Mouse (Mus musculus): ENCODE measurements at regions not wholly inside any gene's neighbourhood (a gene's known extent, or its start where the extent isn't known, plus 50 kb on each side); places are given as distances from the start of the nearest gene placed in this dataset.
A peak's percentile ranks its signal among the peaks of the same experiment; 100 is the strongest.

- WGBS: 27% methylated on average over 7 of the region's 7 CpGs
- H3K36me3 ChIP-seq (ENCODE audit: control insufficient read depth, insufficient read depth): no peaks in the 10 kb centered on the region
- H3K27me3 ChIP-seq (replicated peaks; ENCODE audit: control insufficient read depth, insufficient read depth, low read length): no peaks in the 10 kb centered on the region
- H3K4me2 ChIP-seq (replicated peaks; ENCODE audit: low read depth): no peak overlapping the region
- no peaks in the 10 kb centered on the region for H3K9me3 ChIP-seq (ENCODE audit: control insufficient read depth)
- no peak for TF ChIP-seq CTCF (IDR thresholded peaks at IDR 0.05; ENCODE audit: low read depth)
- H3K9ac ChIP-seq (ENCODE audit: low read depth, low read length): no peak overlapping the region
- no peaks in the 10 kb centered on the region for H3K4me1 ChIP-seq (replicated peaks; ENCODE audit: control insufficient read depth, insufficient read depth, low read length)
- no peak overlapping the region for H3K4me3 ChIP-seq (ENCODE audit: low read depth, low read length)
- no peak for ATAC-seq
- no peak overlapping the region for H3K27ac ChIP-seq (ENCODE audit: low read depth, low read length)
Measured at GRCm38 (mm10) chr16:50822352-50822751, 231.4 kb upstream of the Ccdc54 start.

- no peaks in the 10 kb centered on the region for H3K27me3 ChIP-seq (replicated peaks; ENCODE audit: control insufficient read depth, insufficient read depth, low read length)
- no peaks in the 10 kb centered on the region for H3K36me3 ChIP-seq (ENCODE audit: control insufficient read depth, insufficient read depth)
- H3K9me3 ChIP-seq (ENCODE audit: control insufficient read depth): no peaks in the 10 kb centered on the region
- no peak overlapping the region for H3K27ac ChIP-seq (ENCODE audit: low read depth, low read length)
- no peaks in the 10 kb centered on the region for H3K4me1 ChIP-seq (replicated peaks; ENCODE audit: control insufficient read depth, insufficient read depth, low read length)
- H3K9ac ChIP-seq (ENCODE audit: low read depth, low read length): no peak overlapping the region
- no peak for TF ChIP-seq CTCF (IDR thresholded peaks at IDR 0.05; ENCODE audit: low read depth)
- WGBS: 14% methylated on average over 4 of the region's 4 CpGs
- no peak overlapping the region for H3K4me2 ChIP-seq (replicated peaks; ENCODE audit: low read depth)
- no peak overlapping the region for H3K4me3 ChIP-seq (ENCODE audit: low read depth, low read length)
- no peak for ATAC-seq
Measured at GRCm38 (mm10) chr16:50814626-50815025, 223.7 kb upstream of the Ccdc54 start.

GRCm38 (mm10) chr16:50799145-50799794, 208.3 kb upstream of the Ccdc54 start:
- Histone ChIP-seq H3K4me2 (replicated peaks; ENCODE audit: low read depth) (no peak overlapping the region), H3K4me1 (replicated peaks; ENCODE audit: control insufficient read depth, insufficient read depth, low read length) (no peaks in the 10 kb centered on the region), H3K27ac (ENCODE audit: low read depth, low read length) (no peak overlapping the region), H3K4me3 (ENCODE audit: low read depth, low read length) (no peak overlapping the region), H3K36me3 (ENCODE audit: control insufficient read depth, insufficient read depth) (no peaks in the 10 kb centered on the region), H3K9me3 (ENCODE audit: control insufficient read depth) (no peaks in the 10 kb centered on the region), H3K27me3 (replicated peaks; ENCODE audit: control insufficient read depth, insufficient read depth, low read length) (no peaks in the 10 kb centered on the region), H3K9ac (ENCODE audit: low read depth, low read length) (no peak overlapping the region)
- 41% methylated on average over 10 of the region's 10 CpGs for WGBS
- ATAC-seq: no peak
- TF ChIP-seq CTCF (IDR thresholded peaks at IDR 0.05; ENCODE audit: low read depth): peak; percentile 74

- TF ChIP-seq CTCF (IDR thresholded peaks at IDR 0.05; ENCODE audit: low read depth): no peak
- 70% methylated on average over 6 of the region's 6 CpGs for WGBS
Measured at GRCm38 (mm10) chr16:50798095-50798494, 207.1 kb upstream of the Ccdc54 start.

GRCm38 (mm10) chr16:50792960-50793359, 202.0 kb upstream of the Ccdc54 start:
- Histone ChIP-seq H3K4me1 (replicated peaks; ENCODE audit: control insufficient read depth, insufficient read depth, low read length) (no peaks in the 10 kb centered on the region), H3K36me3 (ENCODE audit: control insufficient read depth, insufficient read depth) (no peaks in the 10 kb centered on the region), H3K27me3 (replicated peaks; ENCODE audit: control insufficient read depth, insufficient read depth, low read length) (no peaks in the 10 kb centered on the region), H3K9me3 (ENCODE audit: control insufficient read depth) (no peaks in the 10 kb centered on the region), H3K4me3 (ENCODE audit: low read depth, low read length) (no peak overlapping the region), H3K4me2 (replicated peaks; ENCODE audit: low read depth) (no peak overlapping the region), H3K27ac (ENCODE audit: low read depth, low read length) (no peak overlapping the region), H3K9ac (ENCODE audit: low read depth, low read length) (no peak overlapping the region)
- 83% methylated on average over 2 of the region's 2 CpGs for WGBS
- TF ChIP-seq CTCF (IDR thresholded peaks at IDR 0.05; ENCODE audit: low read depth): no peak
- no peak for ATAC-seq

More at GRCm38 (mm10) chr16:50798095-50798494, 207.1 kb upstream of the Ccdc54 start:
- Histone ChIP-seq H3K4me1 (replicated peaks; ENCODE audit: control insufficient read depth, insufficient read depth, low read length) (no peaks in the 10 kb centered on the region), H3K9me3 (ENCODE audit: control insufficient read depth) (no peaks in the 10 kb centered on the region), H3K36me3 (ENCODE audit: control insufficient read depth, insufficient read depth) (no peaks in the 10 kb centered on the region), H3K27me3 (replicated peaks; ENCODE audit: control insufficient read depth, insufficient read depth, low read length) (no peaks in the 10 kb centered on the region), H3K4me2 (replicated peaks; ENCODE audit: low read depth) (no peak overlapping the region), H3K9ac (ENCODE audit: low read depth, low read length) (no peak overlapping the region), H3K27ac (ENCODE audit: low read depth, low read length) (no peak overlapping the region), H3K4me3 (ENCODE audit: low read depth, low read length) (no peak overlapping the region)
- ATAC-seq: no peak

GRCm38 (mm10) chr16:50792506-50792905, 201.6 kb upstream of the Ccdc54 start:
- Histone ChIP-seq H3K4me1 (replicated peaks; ENCODE audit: control insufficient read depth, insufficient read depth, low read length) (no peaks in the 10 kb centered on the region), H3K9ac (ENCODE audit: low read depth, low read length) (no peak overlapping the region), H3K27me3 (replicated peaks; ENCODE audit: control insufficient read depth, insufficient read depth, low read length) (no peaks in the 10 kb centered on the region), H3K4me3 (ENCODE audit: low read depth, low read length) (no peak overlapping the region), H3K27ac (ENCODE audit: low read depth, low read length) (no peak overlapping the region), H3K9me3 (ENCODE audit: control insufficient read depth) (no peaks in the 10 kb centered on the region), H3K4me2 (replicated peaks; ENCODE audit: low read depth) (no peak overlapping the region), H3K36me3 (ENCODE audit: control insufficient read depth, insufficient read depth) (no peaks in the 10 kb centered on the region)
- no peak for TF ChIP-seq CTCF (IDR thresholded peaks at IDR 0.05; ENCODE audit: low read depth)
- no peak for ATAC-seq
- WGBS: 68% methylated on average over 2 of the region's 2 CpGs

GRCm38 (mm10) chr16:50788702-50789101, 197.7 kb upstream of the Ccdc54 start:
- H3K4me1 ChIP-seq (replicated peaks; ENCODE audit: control insufficient read depth, insufficient read depth, low read length): no peaks in the 10 kb centered on the region
- no peaks in the 10 kb centered on the region for H3K27me3 ChIP-seq (replicated peaks; ENCODE audit: control insufficient read depth, insufficient read depth, low read length)
- no peak for TF ChIP-seq CTCF (IDR thresholded peaks at IDR 0.05; ENCODE audit: low read depth)
- no peak overlapping the region for H3K9ac ChIP-seq (ENCODE audit: low read depth, low read length)
- ATAC-seq: no peak
- H3K36me3 ChIP-seq (ENCODE audit: control insufficient read depth, insufficient read depth): no peaks in the 10 kb centered on the region
- no peak overlapping the region for H3K4me3 ChIP-seq (ENCODE audit: low read depth, low read length)
- 92% methylated on average over 4 of the region's 4 CpGs for WGBS
- no peaks in the 10 kb centered on the region for H3K9me3 ChIP-seq (ENCODE audit: control insufficient read depth)
- H3K4me2 ChIP-seq (replicated peaks; ENCODE audit: low read depth): no peak overlapping the region
- no peak overlapping the region for H3K27ac ChIP-seq (ENCODE audit: low read depth, low read length)

Data from intestine, postnatal 0 days (tissue).